Mouse (Mus musculus): ENCODE results near the gene Rad51b. TPM values are rescaled to one million over a fixed set of nuclear protein-coding genes. Genes with fewer than 3 reads are reported as not detected.

Gene Rad51b
- total RNA-seq, 4 experiments from 2014 or later, result 0.17 to 0.34 TPM; not detected in 2

DNA sequence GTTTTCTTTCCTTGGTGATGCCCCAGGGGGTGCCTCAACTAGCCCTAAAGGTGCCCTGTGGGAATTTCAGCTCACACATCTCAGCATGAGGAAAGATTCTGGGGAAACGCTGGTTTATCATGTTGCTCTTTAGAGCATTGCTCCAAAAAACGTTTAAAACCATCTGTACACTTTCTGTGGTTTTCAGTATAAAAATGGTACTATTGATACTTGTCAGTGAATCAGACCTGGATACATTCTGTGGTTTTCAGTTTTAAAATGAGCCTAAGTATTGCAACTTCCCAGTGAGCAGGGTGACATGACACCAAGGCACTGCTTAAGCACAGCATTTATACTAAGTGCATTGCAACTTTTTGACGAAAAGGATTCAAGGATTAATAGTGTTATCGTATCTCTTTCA is 139.8 kb downstream of the Rad51b start:
- DNase-seq (ENCODE audit: low spot score in 2 of 2), result no peak

DNA sequence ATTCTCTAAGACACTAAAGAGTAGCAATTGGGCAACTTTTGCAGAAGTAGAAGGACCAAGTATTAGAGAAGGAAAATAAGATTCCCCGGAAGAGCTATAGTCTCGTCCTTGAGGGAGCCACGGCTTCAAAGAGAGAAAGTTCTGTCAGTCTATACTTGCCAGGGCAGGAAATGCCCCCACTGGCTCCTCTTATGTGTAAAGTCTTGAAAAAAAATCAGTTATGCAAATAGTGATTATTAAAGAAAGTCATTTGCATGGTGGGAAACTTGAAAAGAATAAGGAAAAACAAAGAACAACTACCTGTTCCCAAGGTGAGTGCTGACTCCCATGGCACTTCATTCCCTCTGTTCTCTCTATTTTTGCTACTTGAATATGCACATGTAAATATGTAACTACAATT is 140.5 kb downstream of the Rad51b start:
- no peak for DNase-seq (ENCODE audit: low spot score in 2 of 2)

GRCm38 (mm10) chr12:79439961-79440360 is 142.9 kb downstream of the Rad51b start:
- no peak for DNase-seq (ENCODE audit: low spot score in 2 of 2)

DNA sequence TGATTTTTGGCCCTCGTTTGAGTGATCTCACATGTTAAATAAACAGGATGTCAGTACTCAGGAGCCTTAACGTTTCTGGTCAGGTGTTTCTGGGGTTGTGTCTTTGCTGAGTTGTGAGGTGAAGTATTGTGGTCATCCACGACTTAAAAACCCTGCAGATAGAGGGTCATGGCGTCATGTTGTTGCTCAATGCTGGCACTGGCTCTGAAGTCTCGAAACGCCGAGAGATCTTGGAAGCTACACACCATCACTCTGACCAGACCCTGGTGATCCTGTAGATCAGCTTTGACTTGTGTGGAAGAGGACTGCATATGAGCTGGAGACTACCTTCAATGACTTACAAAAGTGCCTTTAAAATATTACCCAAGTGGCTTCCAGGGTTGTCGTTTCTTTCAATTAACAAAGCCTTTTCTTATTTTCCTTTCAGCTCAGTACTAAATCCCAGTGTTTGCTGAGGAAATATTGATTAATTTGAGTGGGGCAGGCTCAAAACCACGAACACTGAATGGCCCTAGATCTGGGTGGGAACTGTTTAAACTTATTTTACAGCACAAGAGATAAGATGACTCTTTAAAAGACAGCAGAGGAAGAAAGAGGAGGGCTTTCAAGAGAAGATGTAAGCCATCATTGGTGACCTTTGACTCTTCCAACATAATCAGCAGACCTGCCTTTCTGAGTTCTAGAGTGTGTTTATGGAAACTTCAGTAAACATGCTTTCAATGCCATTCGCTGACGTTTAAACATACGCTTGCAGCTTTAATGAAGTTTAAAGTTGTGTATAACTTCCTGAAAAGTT is 144.3 kb downstream of the Rad51b start:
- no peak for DNase-seq (ENCODE audit: low spot score in 2 of 2)

- no peak for DNase-seq (ENCODE audit: low spot score in 2 of 2)
Observed at GRCm38 (mm10) chr12:79442126-79442525, 145.0 kb downstream of the Rad51b start.

- no peak for DNase-seq (ENCODE audit: low spot score in 2 of 2)
Observed at GRCm38 (mm10) chr12:79442836-79443390, 145.8 kb downstream of the Rad51b start.

GRCm38 (mm10) chr12:79444646-79445045 is 147.6 kb downstream of the Rad51b start:
- no peak for DNase-seq (ENCODE audit: low spot score in 2 of 2)

DNA sequence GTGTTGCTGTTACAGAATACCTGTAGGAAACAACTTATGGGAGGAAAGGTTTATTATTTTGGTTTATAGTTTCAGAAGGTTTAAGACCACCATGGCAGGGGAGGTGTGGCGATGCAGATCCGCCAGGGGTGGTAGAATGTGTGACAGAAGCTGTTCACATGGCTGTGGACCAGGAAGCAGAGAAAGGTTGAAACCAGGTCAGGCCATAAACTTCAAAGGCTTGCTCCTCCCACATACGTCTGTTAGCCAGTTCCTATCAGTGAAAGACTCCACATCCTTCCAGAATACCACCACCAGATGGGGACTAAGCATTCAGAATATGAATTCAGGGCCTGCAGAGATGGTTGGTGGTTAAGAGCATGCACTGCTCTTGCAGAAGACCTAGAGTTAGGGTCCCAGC is 150.0 kb downstream of the Rad51b start:
- DNase-seq (ENCODE audit: low spot score in 2 of 2), result no peak

GRCm38 (mm10) chr12:79449817-79450411 is 152.8 kb downstream of the Rad51b start:
- DNase-seq (ENCODE audit: low spot score in 2 of 2), result no peak

DNA sequence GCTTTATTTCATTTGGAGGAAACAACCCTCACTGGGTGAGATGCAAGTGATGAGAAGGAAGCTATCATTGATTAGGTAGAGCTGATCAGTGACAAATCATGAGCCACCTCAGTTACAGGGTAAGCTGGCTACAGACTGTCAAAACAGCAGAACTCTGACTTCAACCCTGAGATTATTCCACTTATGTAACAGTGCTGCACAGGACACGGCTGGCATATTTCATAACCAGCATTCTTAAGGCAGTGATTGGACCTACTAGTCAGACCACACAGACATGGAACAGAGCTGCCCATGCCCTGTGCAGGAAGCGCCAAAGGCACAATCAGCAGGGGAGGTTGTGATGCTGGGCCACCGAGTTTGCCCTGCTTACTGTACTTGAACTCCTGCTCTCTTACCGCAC is 155.8 kb downstream of the Rad51b start:
- no peak for DNase-seq (ENCODE audit: low spot score in 2 of 2)

DNA sequence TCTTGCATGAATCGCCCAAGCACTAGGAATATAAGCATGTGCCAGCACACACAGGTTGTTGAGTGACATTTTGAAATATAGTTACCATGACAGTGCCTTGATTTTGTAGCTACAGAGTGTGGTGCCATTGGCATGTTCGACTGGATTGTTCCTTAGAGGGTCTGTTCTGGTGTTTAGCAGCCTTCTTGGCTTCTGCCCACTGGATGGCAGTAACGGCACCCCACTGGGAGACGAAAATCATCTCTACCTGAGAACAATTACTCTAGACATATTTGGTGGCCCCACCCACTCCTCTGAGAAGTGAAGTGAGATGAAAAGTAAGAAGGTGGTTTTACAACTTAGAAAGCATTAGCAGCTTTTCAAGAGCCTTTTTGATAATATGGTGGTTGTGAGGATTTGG is 156.9 kb downstream of the Rad51b start:
- no peak for DNase-seq (ENCODE audit: low spot score in 2 of 2)

DNA sequence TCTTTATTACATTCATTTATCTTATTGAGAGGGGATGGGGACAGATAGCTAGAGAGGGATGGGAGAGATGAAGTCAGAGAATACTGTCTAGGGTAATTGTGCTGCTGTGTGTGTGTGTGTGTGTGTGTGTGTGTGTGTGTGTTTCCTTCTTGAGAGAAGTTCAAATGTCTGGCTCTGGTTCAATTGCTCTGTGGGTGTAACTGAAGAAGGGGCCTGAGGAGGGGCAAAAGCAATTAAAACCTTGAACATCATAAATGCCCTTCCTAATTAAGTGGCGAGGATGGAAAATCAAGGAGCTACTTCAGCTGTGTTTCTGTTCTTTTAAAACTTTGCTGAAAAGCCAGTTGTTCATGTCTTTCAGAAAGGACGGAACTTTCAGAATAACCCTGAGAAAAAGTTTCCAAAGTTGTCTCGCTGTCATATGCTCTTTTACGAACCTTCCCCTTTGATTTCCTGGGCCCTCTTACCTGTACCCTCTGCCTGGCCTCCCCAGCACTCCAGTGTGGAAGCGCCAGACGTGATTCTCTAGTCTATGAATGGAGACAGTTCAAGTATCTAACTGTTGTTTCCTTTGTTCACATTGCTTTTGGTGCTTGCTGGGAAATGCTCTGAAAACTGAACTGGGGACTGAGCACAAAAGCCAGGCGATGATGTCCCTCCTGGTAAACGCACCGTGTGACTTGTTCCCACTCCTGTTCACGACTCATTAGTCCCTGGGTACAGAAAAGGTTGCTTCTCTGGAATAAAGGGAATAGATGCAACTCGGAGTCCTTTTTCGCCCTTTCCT is 158.2 kb downstream of the Rad51b start:
- no peak for DNase-seq (ENCODE audit: low spot score in 2 of 2)

GRCm38 (mm10) chr12:79455848-79456164 is 158.7 kb downstream of the Rad51b start:
- DNase-seq (ENCODE audit: low spot score in 2 of 2), result no peak

GRCm38 (mm10) chr12:79456251-79456650 is 159.2 kb downstream of the Rad51b start:
- DNase-seq (ENCODE audit: low spot score in 2 of 2), result no peak

- no peak for DNase-seq (ENCODE audit: low spot score in 2 of 2)
Observed at GRCm38 (mm10) chr12:79463371-79463770, 166.3 kb downstream of the Rad51b start.

GRCm38 (mm10) chr12:79470113-79470512 is 173.0 kb downstream of the Rad51b start:
- DNase-seq (ENCODE audit: low spot score in 2 of 2), result no peak

GRCm38 (mm10) chr12:79471868-79472267 is 174.8 kb downstream of the Rad51b start:
- no peak for DNase-seq (ENCODE audit: low spot score in 2 of 2)

DNA sequence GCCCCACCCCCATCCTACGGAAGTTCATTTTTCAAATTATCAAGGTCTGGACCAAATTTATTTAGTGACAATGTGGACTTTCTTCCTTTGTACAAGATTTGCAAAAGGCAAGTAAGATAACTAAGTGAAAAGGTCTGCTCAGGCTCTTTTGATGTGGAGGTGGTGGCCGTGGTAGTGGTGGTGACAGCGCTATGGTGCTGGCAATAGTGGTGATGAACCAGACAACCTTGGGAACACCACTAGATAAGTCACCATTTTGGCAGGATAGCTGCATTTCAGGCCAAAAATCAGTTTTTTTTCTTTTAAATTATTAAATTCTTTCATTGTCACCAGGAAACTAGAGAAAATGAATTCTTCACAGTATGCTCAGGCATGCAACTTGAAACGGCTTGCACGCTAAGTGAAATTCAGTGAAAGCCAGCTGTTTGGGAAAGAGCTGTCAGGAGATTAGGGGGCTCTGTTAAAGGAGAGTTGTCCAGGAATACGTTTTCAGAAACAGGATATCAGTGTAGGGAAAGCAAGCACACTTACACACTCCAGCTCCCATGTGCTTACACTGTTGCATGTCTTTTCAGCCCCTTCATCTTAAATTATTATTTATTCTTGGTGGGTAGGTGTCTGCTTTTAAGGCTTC is 179.4 kb downstream of the Rad51b start:
- DNase-seq (ENCODE audit: low spot score in 2 of 2), result no peak

DNA sequence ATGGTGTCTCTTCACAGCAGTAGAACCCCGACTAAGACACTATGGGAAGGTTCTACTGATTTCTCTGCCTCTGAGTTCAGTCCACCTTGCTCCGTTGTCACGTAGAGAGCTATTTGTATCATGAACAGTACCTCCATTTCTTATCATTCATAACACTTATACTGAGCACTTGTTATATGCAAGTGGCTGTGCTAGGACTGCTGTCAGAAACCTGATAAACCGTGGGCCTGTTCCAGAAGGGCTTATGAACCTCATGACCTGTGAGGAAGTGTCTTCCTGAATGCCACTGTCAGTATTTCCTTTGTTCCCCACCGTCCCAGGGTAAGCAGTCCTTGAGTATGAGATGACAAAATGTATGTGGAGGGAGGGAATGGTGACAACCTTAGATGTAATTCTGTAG is 181.7 kb downstream of the Rad51b start:
- DNase-seq (ENCODE audit: low spot score in 2 of 2), result no peak

DNA sequence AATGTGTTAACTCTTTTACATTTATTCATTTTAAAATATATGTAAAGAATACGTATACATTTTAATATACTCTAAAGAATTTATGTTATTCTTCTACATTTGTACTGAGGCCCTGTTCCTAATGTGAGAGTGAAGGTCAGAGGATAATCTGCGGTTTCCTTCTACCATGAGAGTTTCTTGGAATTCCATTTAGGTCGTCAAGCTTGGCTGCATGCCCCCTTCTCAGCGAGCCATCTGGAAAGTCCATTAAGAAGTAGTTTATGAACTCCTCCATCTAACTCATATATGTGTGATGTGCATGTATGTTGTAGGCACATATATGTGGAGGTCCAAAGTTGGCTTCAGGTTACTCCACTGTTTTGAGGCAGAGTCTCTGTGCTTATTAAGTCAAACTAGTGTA is 188.4 kb downstream of the Rad51b start:
- no peak for DNase-seq (ENCODE audit: low spot score in 2 of 2)

GRCm38 (mm10) chr12:79488590-79489242 is 191.6 kb downstream of the Rad51b start:
- DNase-seq (ENCODE audit: low spot score in 2 of 2), result peak; percentile 43 to 49
